Comparison of ENCODE assay signal across 10 mouse cellular contexts in the genomic region with DNA sequence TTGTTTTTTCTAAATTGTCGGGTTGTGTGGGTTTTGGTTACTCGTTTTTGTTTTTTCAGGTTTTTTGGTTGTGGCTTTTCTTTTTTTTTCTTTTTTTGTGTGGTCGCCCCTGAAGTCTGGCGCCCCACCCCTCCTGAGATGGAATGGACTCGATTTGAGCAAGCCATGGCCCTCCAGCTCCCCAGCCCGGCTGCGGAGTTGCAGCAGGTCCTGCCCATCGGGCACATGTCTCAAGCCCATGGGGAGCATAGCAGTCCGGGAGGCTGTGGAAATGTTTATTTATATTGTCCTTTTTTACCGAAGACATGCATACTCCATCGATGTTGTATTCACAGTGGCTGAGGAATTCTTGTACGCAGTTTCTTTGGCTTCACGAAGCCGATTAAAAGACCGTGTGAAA. TPM values are rescaled to one million over a fixed set of nuclear protein-coding genes. Genes with fewer than 3 reads are reported as not detected.
DNase-seq lines count a peak whose midpoint lies in the region; ATAC-seq lines count a peak whose summit lies in the region.
"Had no signal": no experiment of that assay in that cellular context is flagged by ENCODE, and none has a peak within 500 bp of the region (broad histone marks: within the 10 kb centered on the region; RNA-seq: fewer than 3 reads in every experiment).

No protein-coding gene starts in this region.

- WGBS in kidney, embryonic 15.5 days: 89% methylated on average over 15 of the region's 15 CpGs
- WGBS in embryonic facial prominence, embryonic 10.5 days: 92% methylated on average over 15 of the region's 15 CpGs

- H3K9me3 ChIP-seq in kidney, embryonic 15.5 days (replicated peaks): no peaks in the 10 kb centered on the region
- H3K9me3 ChIP-seq in embryonic facial prominence, embryonic 10.5 days: no peaks in the 10 kb centered on the region
- H3K9me3 ChIP-seq: heart, embryonic 15.5 days had no signal

- no peaks in the 10 kb centered on the region for H3K27me3 ChIP-seq in kidney, embryonic 15.5 days
- no peaks in the 10 kb centered on the region for H3K27me3 ChIP-seq in embryonic facial prominence, embryonic 10.5 days (replicated peaks; ENCODE audit: low read depth, poor library complexity, severe bottlenecking)
- H3K27me3 ChIP-seq: heart, embryonic 15.5 days had no signal

- H3K27ac ChIP-seq in kidney, embryonic 15.5 days: peak overlapping the region; percentile 92
- H3K27ac ChIP-seq in embryonic facial prominence, embryonic 10.5 days (replicated peaks): no peak overlapping the region

- DNase-seq in cerebellum, adult 8-10 months: peak; percentile 33
- no peak for DNase-seq in cerebellum, postnatal 4 days (ENCODE audit: low spot score in 2 of 2)
- no peak for DNase-seq in kidney, postnatal 10 days
- no peak for DNase-seq in embryonic facial prominence, embryonic 10.5 days (ENCODE audit: low spot score)
- DNase-seq in naive thymus-derived CD4-positive, alpha-beta T cell, adult 2 months (ENCODE audit: low read depth): peak; percentile 12
- DNase-seq in B cell, adult 2 months: no peak
- no peak for DNase-seq in kidney, adult 8-10 months
- DNase-seq: adrenal gland, postnatal 36 days had no signal

- H3K36me3 ChIP-seq in kidney, embryonic 15.5 days: peaks cover 37% of the 10 kb centered on the region
- H3K36me3 ChIP-seq in embryonic facial prominence, embryonic 10.5 days (replicated peaks): peaks cover 39% of the 10 kb centered on the region

- ATAC-seq in kidney, embryonic 15.5 days (replicated peaks; ENCODE audit: low FRiP score): no peak

- no peak overlapping the region for H3K4me2 ChIP-seq in kidney, embryonic 15.5 days

- H3K9ac ChIP-seq in kidney, embryonic 15.5 days: peak overlapping the region; percentile 19; the same call in 1 of the 2 replicates
- H3K9ac ChIP-seq: heart, embryonic 15.5 days had no signal

- peaks cover 63% of the 10 kb centered on the region for H3K4me1 ChIP-seq in kidney, embryonic 15.5 days
- H3K4me1 ChIP-seq in embryonic facial prominence, embryonic 10.5 days: peaks cover 73% of the 10 kb centered on the region

- H3K4me3 ChIP-seq in kidney, embryonic 15.5 days (replicated peaks): no peak overlapping the region
- peak overlapping the region; percentile 67; the same call in 1 of the 2 replicates for H3K4me3 ChIP-seq in embryonic facial prominence, embryonic 10.5 days
- H3K4me3 ChIP-seq: heart, embryonic 15.5 days had no signal

RNA-seq across cellular contexts. Expression of gene 1600002K03Rik, which starts 1.5 kb away (rescaled TPM):
- 11.2 and 13.2 TPM in 2 replicates for polyA plus RNA-seq in kidney, embryonic 15.5 days (2015; fragmentation: Nextera tagmentation; extraction: Ambion mirVana)
- 10.8 and 12.0 TPM in 2 replicates for polyA plus RNA-seq in embryonic facial prominence, embryonic 10.5 days (2016; fragmentation: Nextera tagmentation; extraction: Ambion mirVana)

RNA-seq across cellular contexts. Expression of gene Cirbp, which starts 5.5 kb away (rescaled TPM):
- polyA plus RNA-seq in kidney, embryonic 15.5 days (2015; fragmentation: Nextera tagmentation; extraction: Ambion mirVana): 95.1 and 111 TPM in 2 replicates
- polyA plus RNA-seq in embryonic facial prominence, embryonic 10.5 days (2016; fragmentation: Nextera tagmentation; extraction: Ambion mirVana): 93.2 and 110 TPM in 2 replicates

RNA-seq across cellular contexts. Expression of gene Efna2, which starts 8.0 kb away (rescaled TPM):
- polyA plus RNA-seq in kidney, embryonic 15.5 days (2015; fragmentation: Nextera tagmentation; extraction: Ambion mirVana): 15.4 and 17.0 TPM in 2 replicates
- polyA plus RNA-seq in embryonic facial prominence, embryonic 10.5 days (2016; fragmentation: Nextera tagmentation; extraction: Ambion mirVana): 45.2 and 50.1 TPM in 2 replicates

RNA-seq across cellular contexts. Expression of gene Midn, which starts 23.2 kb away (rescaled TPM):
- 18.8 and 19.5 TPM in 2 replicates for polyA plus RNA-seq in kidney, embryonic 15.5 days (2015; fragmentation: Nextera tagmentation; extraction: Ambion mirVana)
- polyA plus RNA-seq in embryonic facial prominence, embryonic 10.5 days (2016; fragmentation: Nextera tagmentation; extraction: Ambion mirVana): 22.2 TPM in 2 replicates

RNA-seq across cellular contexts. Expression of gene Cbarp, which starts 30.6 kb away (rescaled TPM):
- polyA plus RNA-seq in kidney, embryonic 15.5 days (2015; fragmentation: Nextera tagmentation; extraction: Ambion mirVana): 5.7 and 6.1 TPM in 2 replicates
- 4.9 and 8.5 TPM in 2 replicates for polyA plus RNA-seq in embryonic facial prominence, embryonic 10.5 days (2016; fragmentation: Nextera tagmentation; extraction: Ambion mirVana)

Comparison
In these comparisons a context has a peak if more than half of its experiments do, and no peak if none do; other contexts are left out.
1. DNase-seq: peak in cerebellum, adult 8-10 months (single experiment) and naive thymus-derived CD4-positive, alpha-beta T cell, adult 2 months (single experiment); none in cerebellum, postnatal 4 days (0 of 2), kidney, postnatal 10 days (single experiment), embryonic facial prominence, embryonic 10.5 days (single experiment), B cell, adult 2 months (0 of 2) and kidney, adult 8-10 months (0 of 2).